ENCODE assay signal across 15 mouse cellular contexts in genomic region chr9:55253849-55254248, GRCm38 (mm10).
"Had no signal": no experiment of that assay in that cellular context is flagged by ENCODE, and none has a peak within 500 bp of the region (broad histone marks: within the 10 kb centered on the region; RNA-seq: fewer than 3 reads in every experiment).

No protein-coding gene starts in this region.

- H3K9me3 ChIP-seq: megakaryocyte, embryonic 14.5 days; midbrain, embryonic 13.5 days; midbrain, embryonic 15.5 days; neural tube, embryonic 12.5 days had no signal

- H3K4me1 ChIP-seq: midbrain, embryonic 13.5 days; midbrain, embryonic 15.5 days; neural tube, embryonic 12.5 days had no signal

- H3K4me3 ChIP-seq: megakaryocyte, embryonic 14.5 days; midbrain, embryonic 13.5 days; midbrain, embryonic 15.5 days; neural tube, embryonic 12.5 days had no signal

- H3K27me3 ChIP-seq: megakaryocyte, embryonic 14.5 days; midbrain, embryonic 13.5 days; midbrain, embryonic 15.5 days; neural tube, embryonic 12.5 days had no signal

- DNase-seq: lung, adult 18-20 months; lung, embryonic 14.5 days; lung, postnatal 10 days; lung, postnatal 4 days; right cerebral cortex, postnatal 25 days; right cerebral cortex, postnatal 4 days; spleen, adult 18-20 months; thymus, adult 18-20 months; thymus, postnatal 14 days; thymus, postnatal 36 days had no signal

- H3K36me3 ChIP-seq: midbrain, embryonic 13.5 days; midbrain, embryonic 15.5 days; neural tube, embryonic 12.5 days had no signal

- ATAC-seq: midbrain, embryonic 13.5 days; midbrain, embryonic 15.5 days had no signal

- H3K4me2 ChIP-seq: lung, embryonic 14.5 days; midbrain, embryonic 11.5 days; midbrain, embryonic 13.5 days; midbrain, embryonic 15.5 days; neural tube, embryonic 12.5 days had no signal

- H3K9ac ChIP-seq: lung, embryonic 14.5 days; midbrain, embryonic 13.5 days; midbrain, embryonic 15.5 days; neural tube, embryonic 12.5 days had no signal

- H3K27ac ChIP-seq: midbrain, embryonic 13.5 days; midbrain, embryonic 15.5 days; neural tube, embryonic 12.5 days had no signal
